Mouse (Mus musculus) intestine, postnatal 0 days (tissue): ENCODE measurements around the gene Slc6a12. TPM values are rescaled to one million over a fixed set of nuclear protein-coding genes. Genes with fewer than 3 reads are reported as not detected.

Experiments
- ATAC-seq: fragments of 200-750 bp; cut with Nextera tagmentation; 2 replicates; pipeline ENCODE4 v1.8.0; 2017; ENCODE audit warnings: mild to moderate bottlenecking, moderate TSS enrichment, moderate library complexity
- H3K27ac ChIP-seq: fragments of 300-500 bp; sonication (generic); 2 replicates; pipeline ENCODE4 v1.5.1; 2014; ENCODE audit warnings: mild to moderate bottlenecking, low read depth, low read length, moderate library complexity
- H3K27me3 ChIP-seq: fragments of 300-500 bp; sonication (generic); replicated peaks from 2 replicates; pipeline ENCODE4 v1.6.1; 2014; ENCODE audit warnings: low read length, mixed read lengths; ENCODE audit not compliant: control insufficient read depth, insufficient read depth
- H3K36me3 ChIP-seq: fragments of 300-500 bp; sonication (generic); 2 replicates; pipeline ENCODE4 v1.6.1; 2014; ENCODE audit warnings: mild to moderate bottlenecking, moderate library complexity; ENCODE audit not compliant: control insufficient read depth, insufficient read depth
- H3K4me1 ChIP-seq: fragments of 300-500 bp; sonication (generic); replicated peaks from 2 replicates; pipeline ENCODE4 v1.6.1; 2014; ENCODE audit warnings: antibody characterized with exemption, low read length, mixed read lengths; ENCODE audit not compliant: control insufficient read depth, insufficient read depth
- H3K4me2 ChIP-seq: fragments of 300-500 bp; sonication (generic); replicated peaks from 2 replicates; pipeline ENCODE4 v1.6.1; 2014; ENCODE audit warnings: low read depth, mild to moderate bottlenecking, moderate library complexity
- H3K4me3 ChIP-seq: fragments of 300-500 bp; sonication (generic); 2 replicates; pipeline ENCODE4 v1.5.1; 2014; ENCODE audit warnings: low read depth, low read length
- H3K9ac ChIP-seq: fragments of 300-500 bp; sonication (generic); 2 replicates; pipeline ENCODE4 v1.6.1; 2014; ENCODE audit warnings: mild to moderate bottlenecking, low read depth, low read length
- H3K9me3 ChIP-seq: fragments of 300-500 bp; sonication (generic); 2 replicates; pipeline ENCODE4 v1.6.1; 2016; ENCODE audit warnings: mixed run types; ENCODE audit not compliant: control insufficient read depth
- CTCF ChIP-seq: sonication (generic); IDR thresholded peaks from 2 replicates; pipeline ENCODE4 v1.5.1; 2016; ENCODE audit warnings: low read depth, mild to moderate bottlenecking, control low read depth, antibody characterized with exemption, moderate library complexity
- WGBS: fragments of 180-500 bp; shearing (Covaris S2); extraction: QIAGEN DNeasy Blood & Tissue Kit; methylation state at CpG from one replicate; pipeline ENCODE4 v1.1.7; 2014; 5-methylcytosine and 5-hydroxymethylcytosine counted together
- polyA plus RNA-seq: library from polyadenylated mRNA; unstranded; fragments of >200 nt; fragmentation: Nextera tagmentation; extraction: Ambion mirVana; gene quantifications from 2 replicates; pipeline ENCODE4 v1.2.1, GENCODE M21; 2015

The Slc6a12 gene
- polyA plus RNA-seq, 1 experiment from 2014 or later, result 0.20 TPM

- no peak overlapping the region for H3K9ac ChIP-seq
- no peaks in the 10 kb centered on the region for H3K27me3 ChIP-seq
- H3K9me3 ChIP-seq, result no peaks in the 10 kb centered on the region
- ATAC-seq, result no peak
- no peak overlapping the region for H3K4me3 ChIP-seq
- H3K36me3 ChIP-seq, result no peaks in the 10 kb centered on the region
- no peaks in the 10 kb centered on the region for H3K4me1 ChIP-seq
- no peak overlapping the region for H3K27ac ChIP-seq
- TF ChIP-seq CTCF, result no peak
- no peak overlapping the region for H3K4me2 ChIP-seq
- 44% methylated on average over 10 of the region's 10 CpGs for WGBS
These were observed 28.5 kb downstream of the Slc6a12 start for GRCm38 (mm10) chr6:121371197-121371980.

- Histone ChIP-seq H3K4me2 (no peak overlapping the region), H3K9ac (no peak overlapping the region), H3K4me3 (no peak overlapping the region), H3K9me3 (no peaks in the 10 kb centered on the region), H3K27ac (no peak overlapping the region), H3K4me1 (no peaks in the 10 kb centered on the region), H3K27me3 (no peaks in the 10 kb centered on the region), H3K36me3 (no peaks in the 10 kb centered on the region)
- ATAC-seq, result no peak
- no peak for TF ChIP-seq CTCF
- 61% methylated on average over 12 of the region's 12 CpGs for WGBS
These were observed 33.3 kb downstream of the Slc6a12 start for GRCm38 (mm10) chr6:121376159-121376558.

GRCm38 (mm10) chr6:121378256-121378655 is 35.4 kb downstream of the Slc6a12 start:
- no peak overlapping the region for H3K4me3 ChIP-seq
- ATAC-seq, result no peak
- H3K9me3 ChIP-seq, result no peaks in the 10 kb centered on the region
- no peaks in the 10 kb centered on the region for H3K4me1 ChIP-seq
- TF ChIP-seq CTCF, result no peak
- no peaks in the 10 kb centered on the region for H3K36me3 ChIP-seq
- H3K27me3 ChIP-seq, result no peaks in the 10 kb centered on the region
- H3K9ac ChIP-seq, result no peak overlapping the region
- H3K27ac ChIP-seq, result no peak overlapping the region
- 54% methylated on average over 4 of the region's 4 CpGs for WGBS
- H3K4me2 ChIP-seq, result no peak overlapping the region

- no peak overlapping the region for H3K27ac ChIP-seq
These were observed 37.7 kb downstream of the Slc6a12 start for GRCm38 (mm10) chr6:121380576-121380975.

GRCm38 (mm10) chr6:121382071-121382470 is 39.2 kb downstream of the Slc6a12 start:
- no peaks in the 10 kb centered on the region for H3K27me3 ChIP-seq
- H3K9me3 ChIP-seq, result no peaks in the 10 kb centered on the region
- no peak overlapping the region for H3K4me2 ChIP-seq
- no peak for TF ChIP-seq CTCF
- no peaks in the 10 kb centered on the region for H3K36me3 ChIP-seq
- no peak overlapping the region for H3K4me3 ChIP-seq
- H3K4me1 ChIP-seq, result no peaks in the 10 kb centered on the region
- no peak for ATAC-seq
- 65% methylated on average over 10 of the region's 10 CpGs for WGBS
- no peak overlapping the region for H3K9ac ChIP-seq
- H3K27ac ChIP-seq, result no peak overlapping the region

More at GRCm38 (mm10) chr6:121380576-121380975, 37.7 kb downstream of the Slc6a12 start:
- Histone ChIP-seq H3K4me1 (no peaks in the 10 kb centered on the region), H3K36me3 (no peaks in the 10 kb centered on the region), H3K4me2 (no peak overlapping the region), H3K9me3 (no peaks in the 10 kb centered on the region), H3K9ac (no peak overlapping the region), H3K4me3 (no peak overlapping the region), H3K27me3 (no peaks in the 10 kb centered on the region)
- 82% methylated on average over 8 of the region's 8 CpGs for WGBS
- ATAC-seq, result no peak
- no peak for TF ChIP-seq CTCF

- ATAC-seq, result no peak
- no peaks in the 10 kb centered on the region for H3K4me1 ChIP-seq
- H3K36me3 ChIP-seq, result no peaks in the 10 kb centered on the region
- 85% methylated on average over 3 of the region's 3 CpGs for WGBS
- TF ChIP-seq CTCF, result no peak
- no peaks in the 10 kb centered on the region for H3K9me3 ChIP-seq
- H3K4me2 ChIP-seq, result no peak overlapping the region
- H3K4me3 ChIP-seq, result no peak overlapping the region
- no peak overlapping the region for H3K27ac ChIP-seq
- no peaks in the 10 kb centered on the region for H3K27me3 ChIP-seq
- H3K9ac ChIP-seq, result no peak overlapping the region
These were observed 42.5 kb downstream of the Slc6a12 start for GRCm38 (mm10) chr6:121385397-121385796.
